Mouse (Mus musculus) spleen, adult 2 months (tissue): ENCODE data around the gene Irf2bp2.

Experiments used
- CTCF ChIP-seq: fragments of 200-500 bp; IDR thresholded peaks from 2 replicates; pipeline ENCODE4 v1.5.1; 2011; ENCODE audit warnings: mild to moderate bottlenecking, inconsistent platforms; ENCODE audit not compliant: insufficient read depth, insufficient read length, insufficient replicate concordance; ENCODE audit errors: extremely low read depth
- POLR2A ChIP-seq: fragments of 200-500 bp; IDR thresholded peaks from 2 replicates; pipeline ENCODE4 v1.6.1; 2011; ENCODE audit warnings: low read depth, low read length, inconsistent platforms

DNA sequence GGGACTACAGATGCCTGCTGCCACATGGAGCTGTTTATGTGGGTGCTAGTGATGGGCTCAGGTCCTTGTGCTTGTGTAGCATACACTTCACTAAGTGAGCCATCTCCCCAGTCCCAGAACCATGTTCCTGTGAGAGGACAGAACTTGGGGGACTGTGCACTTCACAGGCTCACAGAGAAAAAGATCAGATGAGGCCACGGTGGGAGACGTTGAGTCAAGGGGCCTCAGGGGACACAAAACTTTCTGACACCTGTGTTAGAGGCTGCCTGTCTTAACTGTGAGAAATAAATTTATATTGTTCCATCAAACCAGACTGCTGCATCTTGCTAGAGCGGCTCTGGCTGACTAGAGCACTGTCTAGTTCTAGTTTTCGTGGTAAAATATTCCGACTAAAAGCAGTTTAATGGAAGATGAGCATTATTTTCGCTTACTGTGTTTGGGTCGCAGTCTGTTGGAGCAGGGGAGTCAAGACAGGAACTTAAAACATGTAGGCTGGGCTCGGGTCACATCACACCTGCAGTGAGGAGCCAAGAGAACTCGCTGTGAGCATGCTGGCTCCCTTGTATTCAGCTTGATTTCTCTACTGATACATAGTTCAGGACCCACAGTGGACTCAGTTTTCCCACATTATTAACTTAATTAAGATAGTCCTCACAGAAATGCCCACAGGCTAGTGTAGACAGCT lies 28.5 kb upstream of the Irf2bp2 start:
- no peak for TF ChIP-seq POLR2A
- TF ChIP-seq CTCF: no peak
